Comparison of ENCODE assay signal across 8 mouse cellular contexts in genomic region chr9:52028521-52029405, GRCm38 (mm10). TPM values are rescaled to one million over a fixed set of nuclear protein-coding genes. Genes with fewer than 3 reads are reported as not detected.
DNase-seq lines count a peak whose midpoint lies in the region; ATAC-seq and TF ChIP-seq lines count a peak whose summit lies in the region.

No protein-coding gene starts in this region.

- H3K4me2 ChIP-seq in forebrain, postnatal 0 days (ENCODE audit: low read depth): no peak overlapping the region

- intact Hi-C loops in left cerebral cortex, postnatal 36 days (cut with DNase I): no loop called here

- H3K4me1 ChIP-seq in forebrain, postnatal 0 days (ENCODE audit: insufficient read depth): no peaks in the 10 kb centered on the region; the same call in 1 of the 2 replicates
- H3K4me1 ChIP-seq in forebrain, embryonic 10.5 days: peaks cover 10% of the 10 kb centered on the region

- no peaks in the 10 kb centered on the region for H3K27me3 ChIP-seq in forebrain, postnatal 0 days (ENCODE audit: insufficient read depth, low read length)
- no peaks in the 10 kb centered on the region for H3K27me3 ChIP-seq in forebrain, embryonic 10.5 days (ENCODE audit: poor library complexity, severe bottlenecking)

- DNase-seq in forebrain, postnatal 0 days: peak; percentile 29
- DNase-seq in forebrain, embryonic 10.5 days (ENCODE audit: extremely low spot score, low spot score): no peak
- peak; percentile 49 for DNase-seq in testis, postnatal 10 days (ENCODE audit: low spot score)
- DNase-seq in testis, postnatal 14 days (ENCODE audit: low spot score): no peak
- DNase-seq in kidney, postnatal 25 days: peak; percentile 65 to 81
- DNase-seq in yolk sac, embryonic 10.5 days (ENCODE audit: low spot score): peak; percentile 55
- DNase-seq in left cerebral cortex, postnatal 36 days (ENCODE audit: low spot score in 2 of 2): no peak

- no peak overlapping the region for H3K27ac ChIP-seq in forebrain, postnatal 0 days (ENCODE audit: low read depth, low read length)
- no peak overlapping the region for H3K27ac ChIP-seq in forebrain, embryonic 10.5 days

- no peaks in the 10 kb centered on the region for H3K36me3 ChIP-seq in forebrain, postnatal 0 days (ENCODE audit: insufficient read depth)
- no peaks in the 10 kb centered on the region for H3K36me3 ChIP-seq in forebrain, embryonic 10.5 days (replicated peaks)

- H3K4me3 ChIP-seq in forebrain, postnatal 0 days (ENCODE audit: low read depth, low read length): no peak overlapping the region
- H3K4me3 ChIP-seq in forebrain, embryonic 10.5 days: no peak overlapping the region

- no peaks in the 10 kb centered on the region for H3K9me3 ChIP-seq in forebrain, postnatal 0 days (ENCODE audit: low read length)
- no peaks in the 10 kb centered on the region for H3K9me3 ChIP-seq in forebrain, embryonic 10.5 days

- TF ChIP-seq CTCF in forebrain, postnatal 0 days (IDR thresholded peaks at IDR 0.05; ENCODE audit: low read depth): no peak

- no peak overlapping the region for H3K9ac ChIP-seq in forebrain, postnatal 0 days

- ATAC-seq in forebrain, postnatal 0 days: no peak
- no peak for ATAC-seq in erythroid progenitor cell, adult 5-6 weeks (replicated peaks; ENCODE audit: low FRiP score, poor library complexity, severe bottlenecking)

- 35% methylated on average over 9 of the region's 9 CpGs for WGBS in forebrain, postnatal 0 days
- 83% methylated on average over 9 of the region's 9 CpGs for WGBS in forebrain, embryonic 10.5 days

RNA-seq across cellular contexts. Expression of gene Rdx, which starts 18.2 kb away (rescaled TPM):
- 75.4 and 84.6 TPM in 2 replicates for total RNA-seq in forebrain, postnatal 0 days (2014; rRNA removed)
- 66.9 and 81.7 TPM in 2 replicates for polyA plus RNA-seq in forebrain, postnatal 0 days (2015; fragmentation: Nextera tagmentation; extraction: Ambion mirVana)
- polyA plus RNA-seq in forebrain, embryonic 10.5 days (2016; fragmentation: Nextera tagmentation; extraction: Ambion mirVana): 145 and 156 TPM in 2 replicates
- 45.0 and 51.1 TPM in 2 replicates for total RNA-seq in erythroid progenitor cell, adult 5-6 weeks (2015; ENCODE audit: low replicate concordance)
- 79.0 and 85.2 TPM in 2 replicates for total RNA-seq in erythroid progenitor cell, adult 5-6 weeks (2017; ENCODE audit: low replicate concordance)
- 10 to 100 TPM; 43.3 to 46.4 TPM for total RNA-seq in left cerebral cortex, postnatal 36 days (2021)

Comparison
In these comparisons a context has a peak if more than half of its experiments do, and no peak if none do; other contexts are left out.
1. DNase-seq: peak in forebrain, postnatal 0 days (single experiment), testis, postnatal 10 days (single experiment), kidney, postnatal 25 days (2 of 2) and yolk sac, embryonic 10.5 days (single experiment); none in forebrain, embryonic 10.5 days (single experiment), testis, postnatal 14 days (single experiment) and left cerebral cortex, postnatal 36 days (0 of 2).